Mouse (Mus musculus) myocyte (in vitro differentiated cells): ENCODE results near the gene Mrrf.

Source experiments
- MAX ChIP-seq: IDR thresholded peaks from one replicate; pipeline ENCODE4 v1.6.1; 2011; ENCODE audit warnings: low read depth, mild to moderate bottlenecking, control low read depth
- POLR2A ChIP-seq: IDR thresholded peaks from one replicate; pipeline ENCODE4 v1.6.1; 2011; ENCODE audit warnings: low read depth, mild to moderate bottlenecking, control low read depth, moderate library complexity; ENCODE audit not compliant: insufficient read length
- POLR2AphosphoS2 ChIP-seq: IDR thresholded peaks from one replicate; pipeline ENCODE4 v1.6.1; 2011; ENCODE audit warnings: low read depth, control low read depth; ENCODE audit not compliant: insufficient read length
- REST ChIP-seq: IDR thresholded peaks from one replicate; pipeline ENCODE4 v1.6.1; 2011; ENCODE audit warnings: mild to moderate bottlenecking, control low read depth, moderate library complexity; ENCODE audit not compliant: insufficient read depth, insufficient read length
- TCF12 ChIP-seq: IDR thresholded peaks from one replicate; pipeline ENCODE4 v1.6.1; 2011; ENCODE audit warnings: mild to moderate bottlenecking, control low read depth; ENCODE audit not compliant: poor library complexity, insufficient read depth, severe bottlenecking
- USF1 ChIP-seq: IDR thresholded peaks from one replicate; pipeline ENCODE4 v1.6.1; 2011; ENCODE audit warnings: low read depth, mild to moderate bottlenecking, control low read depth, moderate library complexity

DNA sequence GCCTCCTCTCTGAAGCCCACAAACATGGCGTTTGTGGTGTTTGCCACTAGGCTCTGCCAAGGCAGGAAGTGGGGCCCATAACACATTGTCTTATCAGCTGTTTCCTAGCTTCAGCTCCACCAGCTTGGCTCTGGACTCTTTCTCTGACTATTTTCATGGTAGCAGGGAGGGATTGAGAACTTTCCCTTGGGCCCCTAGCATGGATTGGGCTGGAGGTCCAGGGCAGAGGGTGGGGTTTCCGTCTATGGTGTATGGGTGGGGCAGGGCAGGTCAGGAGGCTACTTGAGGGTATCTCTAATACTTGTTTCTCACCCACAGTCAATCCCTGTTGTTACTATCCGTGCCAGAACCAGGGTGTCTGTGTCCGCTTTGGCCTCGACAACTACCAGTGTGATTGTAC lies 100.7 kb downstream of the Mrrf start:
- TF ChIP-seq REST (no peak), POLR2A (no peak), USF1 (no peak), POLR2AphosphoS2 (no peak), TCF12 (no peak), MAX (no peak)
